Mouse (Mus musculus): Measurements from ENCODE around the gene Olfr429.

Gene Olfr429

DNA sequence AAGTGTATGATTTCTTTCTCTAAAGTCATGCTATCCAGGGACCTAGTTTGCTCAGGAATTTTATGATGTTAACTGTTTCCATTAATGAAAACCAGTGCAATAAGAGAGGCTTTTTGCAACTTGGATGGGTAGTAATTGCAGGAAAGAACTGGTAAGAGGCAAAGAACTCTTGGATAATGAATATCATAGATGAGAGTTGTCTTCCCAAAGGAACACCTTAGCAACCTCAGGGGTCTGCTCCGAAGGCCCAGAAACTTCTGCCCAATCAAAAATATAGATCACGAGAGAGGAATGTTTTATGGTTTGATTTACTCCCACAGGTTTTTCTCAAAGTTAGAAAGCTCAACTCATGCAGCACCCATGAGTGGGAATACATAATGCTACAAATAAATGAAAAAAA lies at the start of gene Olfr429:
Olfr429 (plus strand) TSS at position 301 of the 400 bp plus-strand sequence.
- in situ Hi-C loops (cut with MboI, MseI): no loop called here

DNA sequence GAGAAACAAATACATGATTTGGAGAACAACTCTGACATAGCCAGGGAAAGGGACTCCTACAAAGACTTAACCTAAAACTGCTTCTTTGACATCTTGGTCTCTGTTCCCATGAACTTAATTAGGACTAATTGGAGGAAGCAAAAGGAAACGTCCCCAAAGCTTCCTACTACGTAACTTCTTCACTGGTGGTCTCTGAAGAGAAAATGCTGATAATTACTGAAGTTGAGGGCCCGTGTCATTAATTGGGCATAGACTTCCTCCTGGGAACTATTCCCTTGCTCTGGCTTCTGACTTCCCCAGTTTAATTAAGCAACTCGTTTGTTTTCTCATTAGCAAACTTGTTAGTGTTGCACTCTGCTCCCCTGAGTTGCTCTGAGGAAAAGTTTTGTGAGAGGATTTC lies 48.3 kb upstream of the Olfr429 start:
- in situ Hi-C loops (cut with MboI, MseI): no loop called here

DNA sequence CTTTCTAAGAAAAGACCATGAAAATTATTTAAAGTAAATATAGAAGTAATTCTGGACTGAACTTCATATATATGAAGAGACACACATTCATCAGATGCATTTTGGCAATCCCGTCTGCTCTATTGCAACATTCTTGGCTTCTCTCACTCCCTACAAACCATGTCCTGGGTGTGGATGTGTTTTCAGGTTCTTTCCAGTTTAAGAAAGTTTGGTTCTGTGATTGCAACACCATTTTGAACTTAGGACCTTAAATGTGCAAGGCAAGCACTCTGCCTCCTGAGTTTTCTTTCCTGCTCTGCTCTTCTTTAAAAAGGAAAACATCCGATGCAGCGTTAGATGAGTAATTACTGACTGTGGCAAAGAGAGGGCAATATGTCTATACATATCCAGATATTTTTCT lies 45.7 kb upstream of the Olfr429 start:
- in situ Hi-C loops (cut with MboI, MseI): no loop called here

DNA sequence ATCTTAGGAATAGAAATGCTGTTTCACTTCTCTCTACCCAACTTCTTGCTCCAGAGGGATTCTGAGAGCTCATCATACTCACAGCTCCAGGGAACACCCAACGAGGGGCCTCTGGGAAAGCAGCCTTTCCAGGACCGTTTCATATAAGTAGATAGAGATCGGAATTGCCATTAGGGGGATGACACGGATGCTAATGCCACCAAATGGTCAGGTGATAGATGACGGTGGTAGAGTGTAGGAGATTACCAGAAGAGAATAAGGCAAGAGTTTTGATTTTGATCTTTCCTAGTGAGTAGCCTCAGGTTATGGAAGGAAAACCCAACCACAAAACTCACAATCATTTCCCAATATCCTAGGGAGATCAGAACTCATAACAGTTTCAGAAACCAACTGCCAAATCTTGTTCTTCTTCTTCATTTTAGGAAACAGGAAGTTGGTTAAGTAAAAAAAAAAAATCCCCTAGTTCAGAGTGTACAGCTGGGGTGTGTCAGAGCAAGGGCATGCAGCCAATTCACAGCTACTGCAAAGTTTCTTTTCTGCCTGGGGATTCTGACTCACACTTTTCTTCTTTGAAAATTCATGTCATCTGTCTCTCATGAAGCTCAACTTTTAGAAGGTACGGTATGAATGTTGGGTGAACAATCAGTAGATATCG lies 43.5 kb upstream of the Olfr429 start, which contains the start of gene Olfr433:
Olfr433 (plus strand) TSS at position 183 of the 655 bp plus-strand sequence.
- in situ Hi-C loops (cut with MboI, MseI): loop anchor here (10.0 kb wide), 1 partner anchor 96 kb away; the partner anchor contains the start of genes Ifi203 (in 2 of the 2) and Mndal (in 2 of the 2)

DNA sequence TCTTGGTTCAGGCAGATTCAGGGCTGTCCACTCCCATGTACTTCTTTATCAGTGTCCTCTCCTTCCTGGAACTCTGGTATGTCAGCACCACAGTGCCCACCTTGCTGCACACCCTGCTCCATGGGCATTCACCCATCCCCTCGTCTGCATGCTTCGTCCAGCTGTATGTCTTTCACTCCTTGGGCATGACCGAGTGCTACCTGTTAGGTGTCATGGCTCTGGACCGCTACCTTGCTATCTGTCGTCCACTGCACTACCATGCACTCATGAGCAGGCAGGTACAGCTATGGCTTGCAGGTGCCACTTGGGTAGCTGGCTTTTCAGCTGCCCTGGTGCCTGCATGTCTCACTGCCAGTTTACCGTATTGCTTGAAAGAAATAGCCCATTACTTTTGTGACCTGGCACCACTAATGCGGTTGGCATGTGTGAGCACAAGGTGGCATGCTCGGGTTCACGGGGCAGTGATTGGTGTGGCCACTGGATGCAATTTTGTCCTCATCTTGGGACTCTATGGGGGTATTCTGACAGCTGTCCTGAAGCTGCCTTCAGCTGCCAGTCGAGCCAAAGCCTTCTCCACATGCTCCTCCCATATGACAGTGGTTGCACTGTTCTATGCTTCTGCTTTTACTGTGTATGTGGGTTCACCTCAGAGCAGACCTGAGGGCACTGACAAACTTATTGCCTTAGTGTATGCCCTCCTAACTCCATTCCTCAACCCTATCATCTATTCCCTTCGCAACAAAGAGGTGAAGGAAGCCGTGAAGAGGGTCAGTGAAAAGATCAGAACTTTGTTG lies 41.8 kb upstream of the Olfr429 start:
- in situ Hi-C loops (cut with MboI, MseI): loop anchor here (10.0 kb wide), 1 partner anchor 97 kb away; the partner anchor contains the start of genes Ifi203 (in 2 of the 2) and Mndal (in 2 of the 2)

DNA sequence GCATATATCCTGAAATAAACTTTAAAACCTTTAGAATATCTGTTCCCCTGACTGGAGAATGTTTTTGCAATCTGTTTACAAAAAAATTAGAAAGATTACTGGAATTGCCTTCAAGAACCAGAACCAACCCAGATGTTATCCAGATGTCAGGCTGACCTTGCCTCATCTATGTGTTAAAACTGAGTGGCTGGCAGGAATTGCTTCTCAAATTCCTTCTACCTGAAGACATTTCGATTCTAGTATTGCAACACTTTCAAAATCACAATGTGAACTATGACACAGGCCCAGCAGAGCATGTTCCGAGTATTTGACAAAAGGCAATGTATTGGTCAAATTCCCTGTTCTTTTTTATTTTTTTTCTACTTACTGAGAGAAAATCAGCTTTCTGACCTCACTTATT lies 39.7 kb upstream of the Olfr429 start:
- in situ Hi-C loops (cut with MboI, MseI): loop anchor here (10.0 kb wide), 1 partner anchor 100 kb away; the partner anchor contains the start of genes Ifi203 (in 2 of the 2) and Mndal (in 2 of the 2)

DNA sequence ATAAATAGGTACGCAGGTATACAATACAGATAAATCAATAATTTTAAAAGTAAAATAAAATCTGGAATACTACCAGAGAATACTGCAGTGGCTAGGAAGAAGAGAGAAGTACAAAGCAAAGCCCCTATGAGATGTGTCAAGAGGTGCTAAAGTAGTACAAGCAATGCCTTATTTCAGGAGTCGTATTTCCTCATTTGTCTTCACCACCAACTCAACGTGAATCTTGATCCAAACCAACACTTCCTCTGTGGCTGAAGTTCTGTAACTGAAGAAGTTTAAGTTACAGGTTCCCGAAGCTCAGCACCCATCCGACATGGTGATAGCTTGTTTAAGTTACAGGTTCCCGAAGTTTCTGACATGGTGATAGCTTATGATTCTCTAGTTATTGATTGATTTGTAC lies 35.9 kb upstream of the Olfr429 start:
- in situ Hi-C loops (cut with MboI, MseI): loop anchor here (10.0 kb wide), 1 partner anchor 103 kb away; the partner anchor contains the start of genes Ifi203 (in 2 of the 2) and Mndal (in 2 of the 2)

DNA sequence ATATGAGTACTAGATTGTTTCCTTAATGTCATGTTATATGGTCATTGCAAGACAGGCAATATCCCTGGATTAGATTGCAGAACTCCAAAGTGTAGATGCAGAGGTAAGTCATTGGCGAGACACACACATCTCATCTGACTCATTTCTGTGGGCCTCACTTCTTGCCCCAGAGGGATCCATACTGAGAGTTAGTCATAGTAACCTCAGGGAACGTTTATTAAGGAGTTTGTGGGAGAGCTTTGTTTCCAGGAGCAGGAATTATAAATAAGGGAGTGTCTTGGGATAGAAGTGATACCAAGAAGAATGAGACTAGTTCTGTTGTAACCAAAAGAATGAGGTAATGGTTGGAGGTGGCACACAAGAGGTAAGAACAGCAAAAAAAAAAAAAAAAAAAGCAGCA lies 35.2 kb upstream of the Olfr429 start, which contains the start of gene Olfr432:
Olfr432 (plus strand) TSS at position 313 of the 400 bp plus-strand sequence.
- in situ Hi-C loops (cut with MboI, MseI): loop anchor here (10.0 kb wide), 1 partner anchor 104 kb away; the partner anchor contains the start of genes Ifi203 (in 2 of the 2) and Mndal (in 2 of the 2)

DNA sequence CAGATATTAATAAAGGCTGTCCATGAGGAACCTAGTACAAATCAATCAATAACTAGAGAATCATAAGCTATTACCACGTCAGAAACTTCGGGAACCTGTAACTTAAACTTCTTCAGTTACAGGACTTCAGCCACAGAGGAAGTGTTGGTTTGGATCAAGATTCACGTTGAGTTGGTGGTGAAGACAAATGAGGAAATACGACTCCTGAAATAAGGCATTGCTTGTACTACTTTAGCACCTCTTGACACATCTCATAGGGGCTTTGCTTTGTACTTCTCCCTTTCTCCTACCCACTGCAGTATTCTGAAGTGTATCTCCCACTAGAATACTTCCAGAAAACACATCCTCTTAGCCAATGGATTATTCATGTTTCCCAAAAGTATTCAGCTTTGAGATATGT lies 34.8 kb upstream of the Olfr429 start:
- in situ Hi-C loops (cut with MboI, MseI): loop anchor here (10.0 kb wide), 1 partner anchor 105 kb away; the partner anchor contains the start of genes Ifi203 (in 2 of the 2) and Mndal (in 2 of the 2)

DNA sequence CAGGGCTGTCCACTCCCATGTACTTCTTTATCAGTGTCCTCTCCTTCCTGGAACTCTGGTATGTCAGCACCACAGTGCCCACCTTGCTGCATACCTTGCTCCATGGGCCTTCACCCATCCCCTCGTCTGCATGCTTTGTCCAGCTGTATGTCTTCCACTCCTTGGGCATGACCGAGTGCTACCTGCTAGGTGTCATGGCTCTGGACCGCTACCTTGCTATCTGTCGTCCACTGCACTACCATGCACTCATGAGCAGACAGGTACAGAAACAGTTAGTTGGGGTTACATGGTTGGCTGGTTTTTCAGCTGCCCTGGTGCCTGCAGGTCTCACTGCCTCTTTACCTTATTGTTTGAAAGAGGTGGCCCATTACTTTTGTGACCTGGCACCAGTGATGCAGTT lies 33.6 kb upstream of the Olfr429 start:
- in situ Hi-C loops (cut with MboI, MseI): no loop called here

DNA sequence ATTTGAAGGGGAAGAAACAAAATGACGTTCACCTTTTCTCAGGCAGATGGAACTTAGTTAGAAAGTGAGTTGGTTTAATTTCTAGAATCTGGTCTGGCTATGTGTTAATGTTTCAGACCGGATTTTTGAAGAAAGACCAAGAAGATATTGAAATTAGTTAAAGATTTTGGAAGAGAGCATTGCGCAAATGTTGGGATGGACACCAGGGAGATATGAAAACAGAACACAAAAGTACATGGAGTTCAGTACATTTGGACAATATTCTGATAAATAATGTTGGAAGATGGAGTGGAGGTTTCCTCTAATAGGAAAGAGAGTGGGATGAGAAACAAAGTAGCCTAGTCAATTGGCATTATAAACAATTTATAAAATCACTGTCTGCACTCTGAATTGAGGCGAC lies 32.6 kb upstream of the Olfr429 start:
- in situ Hi-C loops (cut with MboI, MseI): no loop called here

DNA sequence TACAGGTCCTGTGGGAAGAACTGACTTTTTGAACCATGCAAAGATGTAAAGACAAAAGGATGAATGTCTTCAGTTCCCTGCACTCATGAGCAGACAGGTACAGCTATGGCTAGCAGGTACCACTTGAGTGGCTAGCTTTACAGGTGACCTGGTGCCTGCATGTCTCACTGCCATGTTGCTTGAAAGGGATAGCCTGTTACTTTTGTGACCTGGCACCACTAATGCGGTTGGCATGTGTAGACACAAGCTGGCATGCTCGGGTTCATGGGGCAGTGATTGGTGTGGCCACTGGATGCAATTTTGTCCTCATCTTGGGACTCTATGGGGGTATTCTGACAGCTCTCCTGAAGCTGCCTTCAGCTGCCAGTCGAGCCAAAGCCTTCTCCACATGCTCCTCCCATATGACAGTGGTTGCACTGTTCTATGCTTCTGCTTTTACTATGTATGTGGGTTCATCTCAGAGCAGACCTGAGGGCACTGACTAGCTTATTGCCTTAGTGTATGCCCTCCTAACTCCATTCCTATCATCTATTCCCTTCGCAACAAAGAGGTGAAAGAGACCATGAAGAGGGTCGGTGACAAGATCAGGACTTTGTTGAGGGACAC lies 32.1 kb upstream of the Olfr429 start:
- in situ Hi-C loops (cut with MboI, MseI): no loop called here

DNA sequence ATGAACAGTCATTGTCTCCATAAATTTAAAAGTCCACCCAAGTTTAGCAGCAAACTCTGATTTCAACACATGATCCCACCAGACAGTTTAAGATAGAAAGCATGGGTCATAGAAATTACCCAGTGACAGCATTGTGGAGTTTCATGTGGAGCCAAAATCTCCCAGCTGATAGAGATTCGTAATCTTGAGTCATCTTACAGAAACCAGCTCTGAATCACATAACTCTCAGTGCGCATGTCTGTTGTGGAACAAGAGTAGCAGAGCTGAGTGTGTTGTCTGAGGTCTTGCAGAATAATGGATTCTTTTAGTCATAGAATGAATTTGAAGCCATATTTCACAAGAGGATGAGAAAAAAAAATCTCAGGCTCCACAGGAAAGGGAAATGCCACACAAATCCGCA lies 31.1 kb upstream of the Olfr429 start:
- in situ Hi-C loops (cut with MboI, MseI): no loop called here

DNA sequence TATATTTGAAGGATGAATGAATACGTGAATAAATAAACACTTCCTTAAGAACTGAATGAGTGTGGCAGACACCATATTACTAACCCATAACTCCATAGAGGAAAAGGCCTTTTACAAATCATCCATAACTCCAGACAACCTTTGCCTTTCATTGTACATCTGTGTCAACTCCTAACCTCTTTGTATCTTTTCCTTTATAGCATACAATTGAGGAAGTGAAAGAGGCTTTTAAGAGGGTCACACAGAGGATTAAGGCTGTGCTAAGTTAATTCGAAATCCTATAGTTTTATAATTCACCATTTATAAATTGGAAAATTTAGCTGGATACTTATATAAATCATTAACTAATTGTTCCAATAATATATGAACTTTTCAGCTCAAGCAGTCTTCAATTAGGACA lies 28.9 kb upstream of the Olfr429 start:
- in situ Hi-C loops (cut with MboI, MseI): no loop called here

DNA sequence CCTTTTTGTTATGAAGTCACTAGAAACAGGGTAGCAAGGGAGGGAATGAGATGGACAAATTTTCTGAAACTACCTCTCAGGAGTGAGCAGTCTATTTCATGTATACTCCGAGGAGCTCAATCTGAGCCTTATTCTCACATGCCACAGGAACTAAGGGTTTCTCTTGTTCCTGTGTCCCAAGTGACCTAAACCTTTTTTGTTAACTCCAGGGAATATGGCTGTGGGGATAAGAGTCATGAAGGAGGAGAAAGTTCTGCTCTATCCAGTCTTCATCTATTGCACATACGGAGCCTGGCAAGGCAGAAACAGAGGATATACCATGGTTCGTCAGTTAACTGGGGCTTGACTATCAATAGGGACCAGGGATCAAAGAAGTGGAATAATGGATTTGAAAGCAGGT lies 17.8 kb upstream of the Olfr429 start, which contains the start of gene Olfr430:
Olfr430 (plus strand) TSS at position 301 of the 400 bp plus-strand sequence.
- in situ Hi-C loops (cut with MboI, MseI): no loop called here

DNA sequence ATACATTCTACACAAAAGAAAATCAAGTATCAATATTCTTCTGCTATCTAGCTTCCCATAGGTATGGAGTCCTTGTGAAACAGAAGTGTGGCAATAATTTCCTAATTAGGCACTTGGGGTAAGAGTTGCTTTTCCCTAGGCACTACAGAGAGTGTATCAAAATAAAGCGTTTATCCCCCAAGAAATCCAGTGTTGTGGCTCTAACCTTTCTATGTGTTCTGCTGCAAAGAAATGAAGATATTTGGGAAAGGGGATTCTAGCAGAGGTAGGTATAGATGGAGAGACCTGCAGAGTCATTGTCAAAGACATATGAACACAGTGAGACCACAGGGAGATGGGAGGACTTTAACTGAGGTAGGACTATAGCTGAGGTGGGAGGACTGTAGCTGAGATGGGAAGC lies 12.5 kb downstream of the Olfr429 start, which contains the start of gene Olfr427:
Olfr427 (plus strand) TSS at position 301 of the 400 bp plus-strand sequence.
- in situ Hi-C loops (cut with MboI, MseI): no loop called here

DNA sequence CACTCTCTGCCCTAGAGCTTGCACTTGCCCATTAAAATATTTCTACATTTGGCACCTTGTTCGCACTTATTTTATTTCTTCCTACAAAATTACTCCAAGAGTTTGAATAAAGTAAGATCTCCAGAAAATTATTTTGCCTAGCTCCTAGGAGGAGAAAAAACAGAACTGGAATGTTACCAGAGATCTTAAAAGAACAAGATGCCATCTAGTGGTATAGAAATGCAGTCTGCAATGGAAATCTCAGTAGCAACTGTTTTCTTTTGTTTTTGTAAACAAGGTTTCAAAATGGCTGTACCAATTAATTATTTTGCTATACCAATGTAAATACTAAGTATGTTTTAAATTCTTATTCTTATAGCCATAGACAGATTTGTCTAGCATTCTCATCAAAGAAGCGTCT lies 19.6 kb downstream of the Olfr429 start:
- in situ Hi-C loops (cut with MboI, MseI): no loop called here

DNA sequence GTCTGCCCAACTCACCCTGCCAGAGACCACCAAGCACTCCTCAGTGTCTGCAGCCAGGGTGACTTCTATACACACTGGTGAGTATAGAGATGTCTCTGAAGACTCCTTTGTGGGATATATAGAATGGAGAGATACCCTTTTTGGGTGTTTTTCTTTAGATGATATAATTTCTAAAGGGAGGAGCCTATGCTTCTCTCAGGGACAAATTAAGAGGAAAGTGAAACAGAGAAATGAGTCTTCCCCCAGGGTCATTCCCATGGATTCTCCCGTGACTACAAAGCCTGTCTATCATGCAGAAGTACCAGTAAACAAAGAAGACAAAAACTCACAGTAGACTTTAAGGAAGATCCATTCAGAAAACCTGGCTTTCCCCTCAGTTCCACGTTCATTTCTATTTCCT lies 36.9 kb downstream of the Olfr429 start, which contains the start of gene Olfr231:
Olfr231 (minus strand) TSS at position 101 of the 400 bp plus-strand sequence.
- in situ Hi-C loops (cut with MboI, MseI): no loop called here

DNA sequence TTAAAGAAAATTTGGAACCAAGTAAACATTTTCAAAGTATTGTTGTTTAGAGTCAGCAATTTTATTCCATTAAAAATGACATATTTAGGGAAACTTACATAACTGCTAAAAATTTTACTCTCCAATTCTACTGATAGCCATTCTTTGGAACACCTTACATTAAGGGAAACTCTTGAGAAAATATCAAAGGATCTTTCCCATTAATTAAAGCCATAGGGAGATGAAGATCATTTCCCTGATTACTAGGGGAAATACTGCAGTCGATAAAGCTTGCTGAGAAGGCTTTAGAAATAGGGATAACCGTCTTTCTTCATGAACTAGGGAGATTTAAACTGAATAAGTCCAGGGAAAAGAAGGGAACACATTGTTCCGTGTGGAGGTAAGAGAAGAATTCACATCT lies 47.1 kb downstream of the Olfr429 start, which contains the start of gene Olfr424:
Olfr424 (plus strand) TSS at position 301 of the 400 bp plus-strand sequence.
- in situ Hi-C loops (cut with MboI, MseI): no loop called here

DNA sequence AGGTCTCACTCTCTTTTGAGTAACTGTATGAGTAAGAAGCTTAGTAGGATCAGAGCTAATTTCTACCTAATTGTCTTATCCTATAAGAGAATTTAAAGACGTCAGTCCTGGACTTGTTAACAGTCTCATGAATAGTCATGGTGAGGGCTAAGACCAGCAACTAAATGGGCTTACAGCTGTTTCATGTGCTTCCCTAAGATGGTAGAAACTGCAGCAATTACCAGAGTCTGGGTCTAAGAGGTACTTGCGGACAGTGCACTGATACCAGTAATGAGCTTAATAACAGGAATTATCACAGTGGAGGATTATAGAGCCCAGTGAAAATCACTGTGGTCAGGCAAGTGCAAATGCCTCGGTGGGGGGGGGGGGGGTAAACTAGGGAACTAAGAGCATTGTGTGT lies 47.9 kb downstream of the Olfr429 start:
- in situ Hi-C loops (cut with MboI, MseI): no loop called here

Measured in T-helper 17 cell (primary cell).